ENCODE assay signal across 12 mouse cellular contexts in the genomic region with DNA sequence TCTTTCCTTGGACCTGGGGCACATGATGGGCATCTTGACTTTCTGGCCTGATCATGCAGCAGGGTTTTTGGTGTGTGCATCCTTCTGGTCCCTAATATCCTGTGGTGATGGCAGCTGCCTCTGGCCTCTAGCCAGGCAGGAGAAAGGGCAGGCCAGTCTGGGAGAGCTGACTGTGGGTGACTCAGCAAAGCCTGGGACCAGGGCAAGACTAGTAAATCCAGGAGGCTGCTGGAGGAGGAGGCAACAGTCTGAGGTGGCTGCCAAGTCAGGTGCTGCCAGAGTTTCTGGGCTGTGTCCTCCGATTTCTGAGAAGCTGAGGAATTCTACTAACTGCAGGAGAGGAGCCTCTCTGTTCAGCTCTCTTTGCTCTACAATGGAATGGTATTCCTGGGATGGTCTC. TPM values are rescaled to one million over a fixed set of nuclear protein-coding genes. Genes with fewer than 3 reads are reported as not detected.
A peak's percentile ranks its signal among the peaks of the same experiment; 100 is the strongest.
DNase-seq lines count a peak whose midpoint lies in the region; ATAC-seq and TF ChIP-seq lines count a peak whose summit lies in the region.
"Had no signal": no experiment of that assay in that cellular context is flagged by ENCODE, and none has a peak within 500 bp of the region (broad histone marks: within the 10 kb centered on the region; RNA-seq: fewer than 3 reads in every experiment).

No protein-coding gene starts in this region.

- no peaks in the 10 kb centered on the region for H3K27me3 ChIP-seq in kidney, adult 2 months (replicated peaks; ENCODE audit: control insufficient read depth, insufficient read depth, low read length)
- no peaks in the 10 kb centered on the region for H3K27me3 ChIP-seq in kidney, embryonic 14.5 days (ENCODE audit: control insufficient read depth, insufficient read depth, low read length)

- no peak overlapping the region for H3K4me3 ChIP-seq in kidney, adult 2 months (ENCODE audit: insufficient read depth, low read depth, low read length)
- H3K4me3 ChIP-seq in kidney, embryonic 14.5 days (ENCODE audit: low read length) = no peak overlapping the region
- no peak overlapping the region for H3K4me3 ChIP-seq in ES-E14 (ENCODE audit: insufficient read depth in 1 of 2, low read depth in 1 of 2, low read length in 2 of 2, poor library complexity in 1 of 2, severe bottlenecking in 1 of 2)
- H3K4me3 ChIP-seq: forebrain, embryonic 10.5 days; limb, embryonic 12.5 days had no signal

- H3K36me3 ChIP-seq in kidney, adult 2 months (ENCODE audit: control insufficient read depth, insufficient read depth, low read length) = no peaks in the 10 kb centered on the region
- no peaks in the 10 kb centered on the region for H3K36me3 ChIP-seq in kidney, embryonic 14.5 days (ENCODE audit: control insufficient read depth, insufficient read depth, low read length)
- no peaks in the 10 kb centered on the region for H3K36me3 ChIP-seq in ES-E14 (ENCODE audit: control insufficient read depth, insufficient read depth, low read length, poor library complexity, severe bottlenecking)
- H3K36me3 ChIP-seq: forebrain, embryonic 10.5 days; limb, embryonic 12.5 days had no signal

- in situ Hi-C loops in ES-E14 (cut with MboI; ENCODE audit: low sequenced_read_pairs in 2 of 2, unreplicated experiment in 2 of 2) = no loop called here

- no peak overlapping the region for H3K9ac ChIP-seq in kidney, embryonic 14.5 days (ENCODE audit: low read depth, low read length)
- H3K9ac ChIP-seq in ES-E14 (ENCODE audit: insufficient read depth, low read depth, low read length, poor library complexity, severe bottlenecking) = no peak overlapping the region
- H3K9ac ChIP-seq: limb, embryonic 12.5 days had no signal

- no peak for TF ChIP-seq CTCF in kidney, adult 2 months (conservative IDR thresholded peaks at IDR 0.05; ENCODE audit: insufficient read depth, insufficient read length, low read depth, low read length)

- no peak overlapping the region for H3K4me2 ChIP-seq in kidney, embryonic 14.5 days (replicated peaks; ENCODE audit: low read depth, low read length)
- H3K4me2 ChIP-seq: limb, embryonic 12.5 days had no signal

- peak overlapping the region; percentile 80 for H3K27ac ChIP-seq in kidney, adult 2 months (ENCODE audit: insufficient read depth, low read depth, low read length)
- no peak overlapping the region for H3K27ac ChIP-seq in kidney, embryonic 14.5 days (ENCODE audit: low read depth, low read length)
- H3K27ac ChIP-seq in ES-E14 (ENCODE audit: insufficient read depth, low read depth, low read length, poor library complexity, severe bottlenecking) = no peak overlapping the region
- H3K27ac ChIP-seq: forebrain, embryonic 10.5 days; limb, embryonic 12.5 days had no signal

- WGBS in kidney, adult 2 months = 21% methylated on average over 1 of the region's 1 CpGs
- 80% methylated on average over 1 of the region's 1 CpGs for WGBS in kidney, embryonic 14.5 days

- H3K9me3 ChIP-seq in kidney, embryonic 14.5 days (ENCODE audit: control insufficient read depth, low read length) = 0 out of 2 replicates have a peak, but pooled peaks cover 3% of the 10 kb centered on the region
- H3K9me3 ChIP-seq in ES-E14 (ENCODE audit: control insufficient read depth, insufficient read depth, low read depth, low read length) = no peaks in the 10 kb centered on the region

- H3K4me1 ChIP-seq in kidney, adult 2 months (ENCODE audit: control insufficient read depth, insufficient read depth, low read length) = peaks cover 44% of the 10 kb centered on the region
- H3K4me1 ChIP-seq in kidney, embryonic 14.5 days (ENCODE audit: control insufficient read depth, insufficient read depth, low read length) = no peaks in the 10 kb centered on the region
- H3K4me1 ChIP-seq in ES-E14 (ENCODE audit: control insufficient read depth in 2 of 2, insufficient read depth in 2 of 2, low read length in 2 of 2, poor library complexity in 1 of 2) = peaks cover 0 to under 1% of the 10 kb centered on the region in 2 experiments; a peak in 1 of 4 replicates
- H3K4me1 ChIP-seq: limb, embryonic 12.5 days had no signal

- TF ChIP-seq POLR2A in kidney, adult 2 months (IDR thresholded peaks at IDR 0.05; ENCODE audit: low read depth, low read length) = no peak

- no peak for ATAC-seq in kidney, embryonic 14.5 days (ENCODE audit: low FRiP score, low TSS enrichment)

- DNase-seq in kidney, adult 2 months = peak; percentile 96
- DNase-seq in ES-E14 (ENCODE audit: low read depth, low spot score) = no peak
- peak; percentile 72 for DNase-seq in adrenal gland, postnatal 10 days
- peak; percentile 92 to 93 for DNase-seq in cerebellum, postnatal 36 days
- DNase-seq in natural killer cell, adult 2 months (ENCODE audit: low spot score in 2 of 2) = no peak
- no peak for DNase-seq in embryo, embryonic 10 days (ENCODE audit: low spot score)
- no peak for DNase-seq in layer of hippocampus, adult 9-10 months (ENCODE audit: low spot score)

TF ChIP-seq in ES-E14, 5 proteins besides CTCF, POLR2A, EP300 and RAD21:
- TF ChIP-seq MAFK (IDR thresholded peaks at IDR 0.05; ENCODE audit: insufficient read depth, low read depth, low read length) = peak; percentile 49; the same call in 1 of the 2 replicates
- TF ChIP-seq ZC3H11A (IDR thresholded peaks at IDR 0.05; ENCODE audit: borderline replicate concordance, low read depth, low read length) = no peak

RNA-seq across cellular contexts. Expression of gene Slc22a12, which starts 3.3 kb away (rescaled TPM):
- 1,526 and 1,915 TPM in 2 replicates for polyA plus RNA-seq in kidney, adult 2 months (2012; rRNA removed)
- polyA plus RNA-seq in kidney, embryonic 14.5 days (2014; fragmentation: Nextera tagmentation; extraction: Ambion mirVana) = 1.8 and 2.5 TPM in 2 replicates
- total RNA-seq in ES-E14 (2012; rRNA removed) = not detected in 2 replicates
- not detected for total RNA-seq in adrenal gland, postnatal 10 days (2021)
- total RNA-seq: hematopoietic stem cell, adult 5-6 weeks; megakaryocyte, adult 5-6 weeks had no signal
- polyA plus RNA-seq: forebrain, embryonic 10.5 days; limb, embryonic 12.5 days had no signal

Comparison
In these comparisons a context has a peak if more than half of its experiments do, and no peak if none do; other contexts are left out.
1. DNase-seq: peak in kidney, adult 2 months (single experiment), adrenal gland, postnatal 10 days (single experiment) and cerebellum, postnatal 36 days (2 of 2); none in ES-E14 (single experiment), natural killer cell, adult 2 months (0 of 2), embryo, embryonic 10 days (single experiment) and layer of hippocampus, adult 9-10 months (single experiment).